Mouse (Mus musculus): ENCODE results near the gene Npff. TPM values are rescaled to one million over a fixed set of nuclear protein-coding genes. Genes with fewer than 3 reads are reported as not detected.

The Npff gene
- 2.0 and 2.9 TPM in 2 replicates for polyA plus RNA-seq (2015; fragmentation: Nextera tagmentation; extraction: Ambion mirVana)

DNA sequence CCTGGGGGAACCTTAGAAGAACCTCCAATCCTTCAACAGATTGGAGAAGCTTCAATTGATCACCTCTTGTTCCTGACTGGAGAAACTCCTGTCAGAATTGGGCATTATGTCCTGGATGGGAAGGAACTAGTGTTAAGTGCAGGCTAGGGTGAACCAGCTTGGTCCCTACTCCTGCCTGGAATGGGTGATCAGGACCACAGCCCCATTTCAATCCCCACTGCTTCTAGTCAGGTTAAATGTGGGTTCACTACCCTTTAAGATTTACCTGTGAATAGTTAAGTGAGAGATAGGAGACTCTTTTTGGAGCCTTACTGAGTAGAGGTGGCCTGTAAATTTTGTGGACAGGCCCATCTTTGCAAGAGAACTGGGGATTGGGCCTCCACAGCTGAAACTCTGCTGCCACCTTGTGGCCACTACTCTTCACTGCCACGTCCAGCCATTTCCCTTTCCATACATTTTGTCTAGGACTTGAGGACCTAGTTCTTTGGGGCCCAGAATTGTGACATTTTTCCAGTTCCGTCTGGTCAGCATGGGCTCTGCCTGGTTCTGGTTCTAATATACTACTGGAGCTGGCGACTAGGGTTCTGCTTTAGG is at the start of gene Npff:
Gene Npff (minus strand): TSS at position 51 of the 594 bp plus-strand sequence.
- Histone ChIP-seq H3K27ac (ENCODE audit: low read length) (no peak within 1 kb of the TSS), H3K27me3 (ENCODE audit: insufficient read depth, low read length) (no peaks in the 10 kb centered on the region), H3K4me2 (replicated peaks; ENCODE audit: low read depth, low read length) (no peak within 1 kb of the TSS), H3K4me3 (ENCODE audit: low read length) (no peak within 1 kb of the TSS), H3K36me3 (ENCODE audit: insufficient read depth, low read length) (peaks cover 45% of the 10 kb centered on the region), H3K9ac (replicated peaks; ENCODE audit: low read length) (no peak within 1 kb of the TSS), H3K4me1 (ENCODE audit: insufficient read depth, low read length) (0 out of 2 replicates have a peak, but pooled peaks cover 7% of the 10 kb centered on the region), H3K9me3 (ENCODE audit: low read length) (no peaks in the 10 kb centered on the region)
- WGBS: 6% methylated on average over 3 of the region's 3 CpGs
- peak; percentile 64; the same call in 1 of the 2 replicates for ATAC-seq (ENCODE audit: low FRiP score, low TSS enrichment)

DNA sequence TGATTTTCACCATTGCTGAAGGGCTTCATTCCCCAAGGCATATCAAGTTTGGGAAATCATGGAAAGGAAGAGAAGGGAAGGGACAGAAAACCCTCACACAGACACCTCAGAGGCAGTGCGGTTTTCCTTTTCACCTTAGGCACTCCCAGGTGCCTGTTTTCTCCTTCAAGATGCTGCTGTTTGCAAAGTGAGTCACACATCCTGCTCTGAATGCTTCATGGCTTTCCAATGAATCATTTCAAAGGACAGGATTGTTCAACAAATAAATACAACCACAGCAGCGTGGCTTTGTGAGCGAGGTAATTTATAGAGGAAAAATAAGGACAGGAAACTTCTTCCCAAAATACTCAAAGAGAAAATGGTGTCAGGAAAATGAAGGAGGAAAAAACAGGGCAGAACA is 47.3 kb upstream of the Npff start:
- H3K4me2 ChIP-seq (replicated peaks; ENCODE audit: low read depth, low read length): no peak overlapping the region
- H3K27me3 ChIP-seq (ENCODE audit: insufficient read depth, low read length): no peaks in the 10 kb centered on the region
- ATAC-seq (ENCODE audit: low FRiP score, low TSS enrichment): no peak
- H3K4me1 ChIP-seq (ENCODE audit: insufficient read depth, low read length): no peaks in the 10 kb centered on the region; the same call in 1 of the 2 replicates
- H3K4me3 ChIP-seq (ENCODE audit: low read length): no peak overlapping the region
- WGBS: 30% methylated on average over 3 of the region's 3 CpGs
- no peaks in the 10 kb centered on the region for H3K9me3 ChIP-seq (ENCODE audit: low read length)
- no peak overlapping the region for H3K9ac ChIP-seq (replicated peaks; ENCODE audit: low read length)
- no peaks in the 10 kb centered on the region; the same call in 1 of the 2 replicates for H3K36me3 ChIP-seq (ENCODE audit: insufficient read depth, low read length)
- no peak overlapping the region for H3K27ac ChIP-seq (ENCODE audit: low read length)

DNA sequence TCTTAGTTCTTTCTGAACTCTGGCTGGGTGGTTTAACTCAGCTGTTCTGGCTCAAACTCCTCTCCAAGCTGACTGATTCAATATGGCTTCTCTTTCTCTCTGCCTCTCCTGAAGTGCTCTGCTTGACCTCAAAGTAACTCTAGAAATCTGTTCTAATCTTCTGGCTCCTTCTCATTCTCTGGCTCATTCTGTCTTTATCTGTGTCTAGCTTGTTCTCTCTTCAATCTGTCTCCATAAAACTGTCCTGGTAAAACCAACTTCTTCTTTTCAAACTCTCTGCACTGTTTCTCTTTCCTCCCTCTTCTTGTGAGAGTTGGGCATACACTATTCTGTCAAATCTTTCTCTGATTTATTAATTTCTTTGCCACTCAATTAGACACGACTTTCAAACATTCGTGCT is 43.1 kb upstream of the Npff start:
- 75% methylated on average over 2 of the region's 2 CpGs for WGBS
- Histone ChIP-seq H3K4me2 (replicated peaks; ENCODE audit: low read depth, low read length) (no peak overlapping the region), H3K9ac (replicated peaks; ENCODE audit: low read length) (no peak overlapping the region), H3K9me3 (ENCODE audit: low read length) (no peaks in the 10 kb centered on the region), H3K27ac (ENCODE audit: low read length) (no peak overlapping the region), H3K36me3 (ENCODE audit: insufficient read depth, low read length) (peaks cover 4% of the 10 kb centered on the region), H3K4me3 (ENCODE audit: low read length) (no peak overlapping the region), H3K27me3 (ENCODE audit: insufficient read depth, low read length) (no peaks in the 10 kb centered on the region), H3K4me1 (ENCODE audit: insufficient read depth, low read length) (no peaks in the 10 kb centered on the region; the same call in 1 of the 2 replicates)
- ATAC-seq (ENCODE audit: low FRiP score, low TSS enrichment): no peak

DNA sequence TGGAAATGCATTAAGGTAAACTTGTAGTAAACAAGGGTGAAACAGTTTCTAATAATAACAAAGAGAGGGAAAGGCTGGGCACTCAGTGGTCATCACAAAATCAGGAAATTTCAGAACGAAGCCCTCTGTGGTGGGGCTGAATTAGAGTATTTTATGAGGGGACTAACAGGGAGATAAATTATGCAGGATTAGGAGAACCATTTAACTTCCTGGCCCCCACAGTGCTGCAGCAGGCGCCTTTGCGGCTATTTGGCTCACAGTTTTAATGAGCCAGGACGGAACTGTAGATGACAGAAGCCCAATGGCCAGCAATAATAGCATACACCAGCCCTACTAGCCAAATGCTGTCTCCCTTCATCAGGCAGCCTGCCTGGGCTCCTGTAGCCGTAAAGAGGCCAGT is 38.9 kb upstream of the Npff start:
- H3K27me3 ChIP-seq (ENCODE audit: insufficient read depth, low read length): no peaks in the 10 kb centered on the region
- no peak overlapping the region for H3K4me2 ChIP-seq (replicated peaks; ENCODE audit: low read depth, low read length)
- no peak overlapping the region for H3K27ac ChIP-seq (ENCODE audit: low read length)
- no peaks in the 10 kb centered on the region for H3K4me1 ChIP-seq (ENCODE audit: insufficient read depth, low read length)
- no peak overlapping the region for H3K4me3 ChIP-seq (ENCODE audit: low read length)
- peaks cover 11% of the 10 kb centered on the region for H3K36me3 ChIP-seq (ENCODE audit: insufficient read depth, low read length)
- no peaks in the 10 kb centered on the region for H3K9me3 ChIP-seq (ENCODE audit: low read length)
- no peak overlapping the region for H3K9ac ChIP-seq (replicated peaks; ENCODE audit: low read length)
- ATAC-seq (ENCODE audit: low FRiP score, low TSS enrichment): no peak
- 76% methylated on average over 5 of the region's 5 CpGs for WGBS

DNA sequence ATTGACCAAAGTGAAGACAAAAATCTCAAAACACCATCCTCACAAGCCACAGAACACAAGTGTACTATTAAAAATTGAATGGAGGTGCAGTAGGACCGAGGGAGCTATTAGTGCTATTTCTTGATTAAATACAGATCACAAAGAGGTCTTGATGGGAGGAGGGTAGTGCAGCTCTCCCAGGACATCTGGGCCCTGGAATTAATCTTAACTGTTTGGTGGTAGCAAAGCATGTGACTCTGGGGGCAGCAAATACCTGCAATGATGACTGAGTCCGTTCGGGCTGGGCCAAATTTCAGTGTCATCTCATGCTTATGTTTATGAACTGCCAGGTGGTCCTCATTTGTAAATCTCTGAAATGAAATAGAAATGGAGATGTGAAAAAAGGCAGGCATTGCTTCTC is 38.3 kb upstream of the Npff start:
- Histone ChIP-seq H3K9ac (replicated peaks; ENCODE audit: low read length) (no peak overlapping the region), H3K4me3 (ENCODE audit: low read length) (no peak overlapping the region), H3K27ac (ENCODE audit: low read length) (no peak overlapping the region), H3K36me3 (ENCODE audit: insufficient read depth, low read length) (peaks cover 11% of the 10 kb centered on the region), H3K4me1 (ENCODE audit: insufficient read depth, low read length) (no peaks in the 10 kb centered on the region), H3K4me2 (replicated peaks; ENCODE audit: low read depth, low read length) (no peak overlapping the region), H3K9me3 (ENCODE audit: low read length) (no peaks in the 10 kb centered on the region), H3K27me3 (ENCODE audit: insufficient read depth, low read length) (no peaks in the 10 kb centered on the region)
- WGBS: 92% methylated on average over 3 of the region's 3 CpGs
- ATAC-seq (ENCODE audit: low FRiP score, low TSS enrichment): no peak

DNA sequence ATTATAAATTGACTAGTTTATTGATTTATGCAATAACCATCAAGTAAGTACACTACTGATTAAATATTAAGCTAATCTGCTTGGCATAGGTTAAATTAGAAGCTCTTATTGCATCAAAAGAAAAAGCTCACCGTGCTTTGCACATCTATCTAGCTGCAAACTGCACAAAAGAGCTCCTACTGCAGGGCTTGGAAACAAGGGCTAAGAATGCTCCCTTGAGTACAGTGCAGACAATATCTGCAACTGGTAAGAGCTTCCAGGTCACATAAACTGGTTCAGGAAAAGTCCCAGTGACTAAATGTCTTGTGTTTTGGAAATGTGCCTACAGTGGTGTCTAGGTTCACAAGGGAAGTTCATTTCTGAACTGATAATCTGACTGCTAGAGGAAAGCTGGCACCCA is 37.7 kb upstream of the Npff start:
- no peak overlapping the region for H3K4me2 ChIP-seq (replicated peaks; ENCODE audit: low read depth, low read length)
- ATAC-seq (ENCODE audit: low FRiP score, low TSS enrichment): no peak
- no peaks in the 10 kb centered on the region for H3K9me3 ChIP-seq (ENCODE audit: low read length)
- no peak overlapping the region for H3K9ac ChIP-seq (replicated peaks; ENCODE audit: low read length)
- no peaks in the 10 kb centered on the region for H3K27me3 ChIP-seq (ENCODE audit: insufficient read depth, low read length)
- 85% methylated on average over 1 of the region's 1 CpGs for WGBS
- no peaks in the 10 kb centered on the region for H3K4me1 ChIP-seq (ENCODE audit: insufficient read depth, low read length)
- no peak overlapping the region for H3K4me3 ChIP-seq (ENCODE audit: low read length)
- peaks cover 11% of the 10 kb centered on the region for H3K36me3 ChIP-seq (ENCODE audit: insufficient read depth, low read length)
- no peak overlapping the region for H3K27ac ChIP-seq (ENCODE audit: low read length)

DNA sequence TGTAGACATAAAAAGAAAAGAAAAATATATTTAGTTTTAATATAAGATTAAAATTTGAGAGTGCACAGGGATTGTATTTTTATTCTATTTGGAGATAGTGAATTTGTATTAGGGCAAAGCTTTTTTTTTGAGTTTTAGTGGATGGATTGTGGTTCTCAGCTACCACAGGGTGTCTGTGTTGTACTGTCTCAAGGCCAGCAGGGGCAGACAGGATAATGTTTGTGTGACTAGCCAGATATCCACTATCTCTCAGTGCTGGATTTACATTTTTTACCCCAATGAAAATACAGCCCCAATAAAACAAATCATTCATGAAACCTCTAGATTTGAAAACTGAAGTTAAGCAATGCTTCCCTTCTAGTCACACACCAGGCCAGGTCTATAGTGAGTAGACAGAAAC is 32.8 kb upstream of the Npff start:
- H3K9ac ChIP-seq (replicated peaks; ENCODE audit: low read length): no peak overlapping the region
- no peaks in the 10 kb centered on the region for H3K4me1 ChIP-seq (ENCODE audit: insufficient read depth, low read length)
- ATAC-seq (ENCODE audit: low FRiP score, low TSS enrichment): no peak
- no peaks in the 10 kb centered on the region for H3K27me3 ChIP-seq (ENCODE audit: insufficient read depth, low read length)
- H3K4me2 ChIP-seq (replicated peaks; ENCODE audit: low read depth, low read length): no peak overlapping the region
- peaks cover 25% of the 10 kb centered on the region for H3K36me3 ChIP-seq (ENCODE audit: insufficient read depth, low read length)
- H3K4me3 ChIP-seq (ENCODE audit: low read length): no peak overlapping the region
- H3K27ac ChIP-seq (ENCODE audit: low read length): no peak overlapping the region
- no peaks in the 10 kb centered on the region for H3K9me3 ChIP-seq (ENCODE audit: low read length)

DNA sequence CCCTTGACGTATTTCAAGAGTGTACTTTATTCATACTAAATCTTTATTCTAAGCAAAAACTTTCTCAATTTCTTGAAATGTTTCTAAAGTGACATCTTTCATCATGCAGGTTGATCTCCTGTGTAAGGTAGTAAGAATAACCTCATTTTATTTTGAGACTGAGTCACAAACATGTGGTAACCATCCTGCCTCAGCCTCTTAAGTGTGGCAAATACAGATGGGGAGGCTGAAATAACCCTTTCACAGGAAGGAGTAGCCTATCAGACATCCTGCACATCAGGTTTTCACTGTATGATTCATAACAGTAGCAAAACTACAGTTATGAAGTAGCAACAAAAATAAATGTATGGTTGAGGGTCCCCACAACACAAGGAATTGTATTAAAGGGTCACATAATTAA is 30.8 kb upstream of the Npff start:
- H3K36me3 ChIP-seq (ENCODE audit: insufficient read depth, low read length): peaks cover 33% of the 10 kb centered on the region
- no peak for ATAC-seq (ENCODE audit: low FRiP score, low TSS enrichment)

DNA sequence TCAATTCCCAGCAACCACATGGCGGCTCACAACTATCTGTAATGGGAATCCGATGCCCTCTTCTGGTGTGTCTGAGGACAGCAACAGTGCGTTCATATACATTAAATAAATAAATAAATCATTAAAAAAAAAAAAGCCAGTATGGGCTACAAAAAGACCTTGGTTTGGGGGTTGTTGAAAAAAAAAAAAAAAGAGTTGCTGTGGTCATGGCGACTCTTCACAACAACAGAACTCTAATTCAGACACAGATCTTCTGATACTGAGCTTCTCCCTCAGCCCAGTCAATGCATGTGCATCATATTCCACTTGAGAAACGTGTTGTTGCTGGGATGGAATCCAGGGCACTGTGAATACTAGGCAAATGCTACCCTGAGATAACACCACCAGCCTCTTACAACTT is 27.9 kb upstream of the Npff start:
- no peak overlapping the region for H3K4me2 ChIP-seq (replicated peaks; ENCODE audit: low read depth, low read length)
- no peaks in the 10 kb centered on the region for H3K27me3 ChIP-seq (ENCODE audit: insufficient read depth, low read length)
- no peak overlapping the region for H3K27ac ChIP-seq (ENCODE audit: low read length)
- no peak overlapping the region for H3K9ac ChIP-seq (replicated peaks; ENCODE audit: low read length)
- no peak for ATAC-seq (ENCODE audit: low FRiP score, low TSS enrichment)
- H3K36me3 ChIP-seq (ENCODE audit: insufficient read depth, low read length): peaks cover 38% of the 10 kb centered on the region
- no peak overlapping the region for H3K4me3 ChIP-seq (ENCODE audit: low read length)
- 95% methylated on average over 5 of the region's 5 CpGs for WGBS
- H3K4me1 ChIP-seq (ENCODE audit: insufficient read depth, low read length): no peaks in the 10 kb centered on the region
- no peaks in the 10 kb centered on the region for H3K9me3 ChIP-seq (ENCODE audit: low read length)

More for the DNA sequence above, 30.8 kb upstream of the Npff start:
- H3K27ac ChIP-seq (ENCODE audit: low read length): no peak overlapping the region
- H3K4me3 ChIP-seq (ENCODE audit: low read length): no peak overlapping the region
- H3K4me1 ChIP-seq (ENCODE audit: insufficient read depth, low read length): no peaks in the 10 kb centered on the region
- no peaks in the 10 kb centered on the region for H3K9me3 ChIP-seq (ENCODE audit: low read length)
- H3K4me2 ChIP-seq (replicated peaks; ENCODE audit: low read depth, low read length): no peak overlapping the region
- 91% methylated on average over 1 of the region's 1 CpGs for WGBS
- H3K27me3 ChIP-seq (ENCODE audit: insufficient read depth, low read length): no peaks in the 10 kb centered on the region
- no peak overlapping the region for H3K9ac ChIP-seq (replicated peaks; ENCODE audit: low read length)

DNA sequence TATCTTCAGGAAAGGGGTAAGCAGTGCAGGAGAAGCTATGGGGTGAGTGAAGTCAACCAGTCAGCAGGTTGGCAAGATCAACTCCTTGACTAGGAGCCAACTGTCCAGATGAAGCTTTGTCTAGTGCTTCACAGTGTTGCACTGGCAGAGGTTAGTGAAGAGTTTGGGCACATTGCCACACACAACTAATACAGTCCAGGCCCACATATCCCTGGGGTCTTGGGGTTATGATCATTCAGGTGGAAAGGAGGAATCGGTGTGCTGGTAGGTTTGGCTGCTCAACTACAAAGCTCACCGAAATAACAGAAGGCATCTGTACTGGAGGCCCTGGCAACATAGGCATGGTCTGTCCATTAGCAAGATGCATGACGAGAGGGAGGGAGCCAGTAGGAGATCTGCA is 22.7 kb upstream of the Npff start:
- Histone ChIP-seq H3K27ac (ENCODE audit: low read length) (no peak overlapping the region), H3K27me3 (ENCODE audit: insufficient read depth, low read length) (no peaks in the 10 kb centered on the region), H3K9ac (replicated peaks; ENCODE audit: low read length) (no peak overlapping the region), H3K9me3 (ENCODE audit: low read length) (no peaks in the 10 kb centered on the region), H3K4me3 (ENCODE audit: low read length) (no peak overlapping the region), H3K4me1 (ENCODE audit: insufficient read depth, low read length) (no peaks in the 10 kb centered on the region), H3K4me2 (replicated peaks; ENCODE audit: low read depth, low read length) (no peak overlapping the region), H3K36me3 (ENCODE audit: insufficient read depth, low read length) (peaks cover 46% of the 10 kb centered on the region)
- no peak for ATAC-seq (ENCODE audit: low FRiP score, low TSS enrichment)
- WGBS: 92% methylated on average over 3 of the region's 3 CpGs
